In the genomic region with DNA sequence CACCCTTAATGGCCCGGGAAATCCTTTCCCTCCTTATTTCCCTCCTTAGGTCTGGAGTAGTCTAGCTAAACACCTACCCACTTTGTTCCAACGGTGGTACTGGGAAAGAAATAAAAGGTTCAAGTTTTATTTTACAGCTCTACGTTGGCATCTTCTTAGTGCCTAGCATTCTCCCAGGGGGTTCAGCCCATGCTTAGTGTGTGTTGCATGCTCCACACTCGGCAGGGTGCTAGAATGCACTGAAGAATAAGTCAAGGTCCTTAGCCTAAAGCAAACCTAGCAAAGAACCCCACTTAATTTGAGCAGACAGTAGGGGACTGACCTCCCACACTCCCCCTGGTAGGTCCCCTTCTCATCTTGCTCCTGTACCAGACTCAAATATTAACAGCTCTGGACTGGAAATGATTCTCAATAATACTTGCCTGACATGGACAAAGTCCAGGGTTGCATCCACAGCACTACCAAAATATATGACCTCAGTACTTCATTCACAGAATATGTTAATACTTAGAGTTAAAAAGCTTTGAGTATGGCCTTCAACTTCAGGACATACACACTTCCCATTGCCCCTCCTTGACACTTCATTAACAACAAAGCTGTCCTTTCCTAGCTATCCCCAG, we compare ENCODE assay signal across 8 mouse cellular contexts. TPM values are rescaled to one million over a fixed set of nuclear protein-coding genes. Genes with fewer than 3 reads are reported as not detected.
DNase-seq lines count a peak whose midpoint lies in the region; ATAC-seq and TF ChIP-seq lines count a peak whose summit lies in the region.

No protein-coding gene starts in this region.

- peaks cover 6 to 27% of the 10 kb centered on the region in 2 experiments for H3K4me1 ChIP-seq in CH12.LX (ENCODE audit: control insufficient read depth in 1 of 2, insufficient read depth in 2 of 2)
- H3K4me1 ChIP-seq in embryonic facial prominence, embryonic 15.5 days, result peaks cover 13% of the 10 kb centered on the region
- peaks cover 13% of the 10 kb centered on the region; the same call in 1 of the 2 replicates for H3K4me1 ChIP-seq in kidney, adult 2 months (ENCODE audit: control insufficient read depth, insufficient read depth, low read length)
- H3K4me1 ChIP-seq in midbrain, embryonic 15.5 days, result peaks cover 30% of the 10 kb centered on the region

- TF ChIP-seq POLR2A in CH12.LX (IDR thresholded peaks at IDR 0.05; ENCODE audit: low read depth, low read length), result no peak
- TF ChIP-seq POLR2A in kidney, adult 2 months (IDR thresholded peaks at IDR 0.05; ENCODE audit: low read depth, low read length), result no peak

- H3K9me3 ChIP-seq in CH12.LX (replicated peaks; ENCODE audit: low read length), result no peaks in the 10 kb centered on the region
- H3K9me3 ChIP-seq in embryonic facial prominence, embryonic 15.5 days (replicated peaks), result no peaks in the 10 kb centered on the region
- no peaks in the 10 kb centered on the region for H3K9me3 ChIP-seq in midbrain, embryonic 15.5 days

- in situ Hi-C loops in CH12.LX (cut with MboI; ENCODE audit: low pct_ligation_motif_present, low pct_unique_long_range_greater_than_20kb, low sequenced_read_pairs), result no loop called here

- TF ChIP-seq CTCF in CH12.LX (conservative IDR thresholded peaks at IDR 0.05 in 1 of 2, IDR thresholded peaks at IDR 0.05 in 1 of 2; ENCODE audit: low read depth in 2 of 2, low read length in 2 of 2), result no peak
- no peak for TF ChIP-seq CTCF in kidney, adult 2 months (conservative IDR thresholded peaks at IDR 0.05; ENCODE audit: insufficient read depth, insufficient read length, low read depth, low read length)

- dilution Hi-C loops in CH12.LX (cut with MboI; ENCODE audit: extremely low pct_ligation_motif_present, extremely low pct_unique_long_range_greater_than_20kb, low sequenced_read_pairs), result no loop called here

- no peak for DNase-seq in cerebellum, adult 9-10 months
- no peak for DNase-seq in CH12.LX (ENCODE audit: extremely low read depth)
- peak; percentile 58 for DNase-seq in kidney, adult 2 months
- no peak for DNase-seq in urinary bladder, postnatal 4 days (ENCODE audit: low spot score in 2 of 2)

- WGBS in embryonic facial prominence, embryonic 15.5 days, result 17% methylated on average over 4 of the region's 4 CpGs
- 12% methylated on average over 4 of the region's 4 CpGs for WGBS in kidney, adult 2 months
- WGBS in midbrain, embryonic 15.5 days, result 14% methylated on average over 4 of the region's 4 CpGs

- H3K27me3 ChIP-seq in CH12.LX (replicated peaks), result peaks cover 11% of the 10 kb centered on the region
- no peaks in the 10 kb centered on the region for H3K27me3 ChIP-seq in embryonic facial prominence, embryonic 15.5 days
- no peaks in the 10 kb centered on the region for H3K27me3 ChIP-seq in kidney, adult 2 months (replicated peaks; ENCODE audit: control insufficient read depth, insufficient read depth, low read length)
- H3K27me3 ChIP-seq in midbrain, embryonic 15.5 days (replicated peaks), result no peaks in the 10 kb centered on the region

- H3K4me3 ChIP-seq in CH12.LX (replicated peaks in 1 of 3; ENCODE audit: low read depth in 2 of 3, low read length in 2 of 3, poor library complexity in 1 of 3), result peak overlapping the region; percentile 73 to 95 (median 75)
- H3K4me3 ChIP-seq in embryonic facial prominence, embryonic 15.5 days (replicated peaks), result peak overlapping the region; percentile 82
- no peak overlapping the region for H3K4me3 ChIP-seq in kidney, adult 2 months (ENCODE audit: insufficient read depth, low read depth, low read length)
- H3K4me3 ChIP-seq in midbrain, embryonic 15.5 days, result peak overlapping the region; percentile 98

- peaks cover 0 to 3% of the 10 kb centered on the region in 2 experiments for H3K36me3 ChIP-seq in CH12.LX (replicated peaks in 1 of 2; ENCODE audit: control insufficient read depth in 1 of 2, insufficient read depth in 1 of 2, low read length in 1 of 2)
- no peaks in the 10 kb centered on the region for H3K36me3 ChIP-seq in embryonic facial prominence, embryonic 15.5 days
- no peaks in the 10 kb centered on the region for H3K36me3 ChIP-seq in kidney, adult 2 months (ENCODE audit: control insufficient read depth, insufficient read depth, low read length)
- H3K36me3 ChIP-seq in midbrain, embryonic 15.5 days (replicated peaks), result no peaks in the 10 kb centered on the region

- TF ChIP-seq EP300 in CH12.LX (IDR thresholded peaks at IDR 0.05; ENCODE audit: low read length), result no peak

- peak overlapping the region; percentile 63 for H3K4me2 ChIP-seq in CH12.LX (ENCODE audit: insufficient read depth, low read depth, poor library complexity, severe bottlenecking)
- peak overlapping the region; percentile 77 for H3K4me2 ChIP-seq in embryonic facial prominence, embryonic 15.5 days (replicated peaks)
- peak overlapping the region; percentile 51 for H3K4me2 ChIP-seq in midbrain, embryonic 15.5 days

- no peak overlapping the region for H3K27ac ChIP-seq in CH12.LX (ENCODE audit: insufficient read depth, low read depth)
- H3K27ac ChIP-seq in embryonic facial prominence, embryonic 15.5 days (replicated peaks), result 0 out of 2 replicates have a peak overlapping the region, but pooled peaks have one; percentile 91
- peak overlapping the region; percentile 95 for H3K27ac ChIP-seq in kidney, adult 2 months (ENCODE audit: insufficient read depth, low read depth, low read length)
- peak overlapping the region; percentile 97 for H3K27ac ChIP-seq in midbrain, embryonic 15.5 days

- peaks cover 22% of the 10 kb centered on the region for H3K79me2 ChIP-seq in CH12.LX (replicated peaks; ENCODE audit: control insufficient read depth, extremely low read depth, insufficient read depth, poor library complexity, severe bottlenecking)

- ATAC-seq in cerebellum, adult (ENCODE audit: insufficient number of reproducible peaks, low FRiP score, low TSS enrichment), result peak; percentile 7; the same call in 1 of the 2 replicates
- no peak for ATAC-seq in embryonic facial prominence, embryonic 15.5 days (ENCODE audit: insufficient number of reproducible peaks, low FRiP score, low TSS enrichment, low read depth)
- ATAC-seq in midbrain, embryonic 15.5 days (replicated peaks), result peak; percentile 3; the same call in 1 of the 2 replicates
- no peak for ATAC-seq in granulocyte monocyte progenitor cell, adult 5-6 weeks (replicated peaks; ENCODE audit: poor library complexity, severe bottlenecking)

- H3K9ac ChIP-seq in CH12.LX (ENCODE audit: insufficient read depth, low read depth), result peak overlapping the region; percentile 51; the same call in 1 of the 2 replicates
- H3K9ac ChIP-seq in embryonic facial prominence, embryonic 15.5 days, result no peak overlapping the region
- H3K9ac ChIP-seq in midbrain, embryonic 15.5 days, result peak overlapping the region; percentile 86

- TF ChIP-seq RAD21 in CH12.LX (IDR thresholded peaks at IDR 0.05; ENCODE audit: low read depth, low read length), result no peak

TF ChIP-seq in CH12.LX, 34 proteins besides CTCF, POLR2A, EP300 and RAD21:
- TF ChIP-seq ETS1 (conservative IDR thresholded peaks at IDR 0.05; ENCODE audit: low read depth, low read length) (no peak), RCOR1 (conservative IDR thresholded peaks at IDR 0.05; ENCODE audit: low read depth, low read length) (no peak; the same call in 1 of the 2 replicates), ZNF384 (IDR thresholded peaks at IDR 0.05; ENCODE audit: low read depth, low read length) (no peak), CHD2 (IDR thresholded peaks at IDR 0.05; ENCODE audit: low read length) (no peak)

RNA-seq across cellular contexts. Expression of gene Strbp, which starts 0.6 kb away (rescaled TPM):
- total RNA-seq in CH12.LX (2012; rRNA removed) (38.4 and 40.1 TPM in 2 replicates), CH12.LX (2014; rRNA removed) (48.5 and 57.9 TPM in 2 replicates)
- 61.8 and 67.9 TPM in 2 replicates for polyA plus RNA-seq in CH12.LX (2012; ENCODE audit: insufficient read length, low read depth)
- polyA plus RNA-seq in embryonic facial prominence, embryonic 15.5 days (2015; fragmentation: Nextera tagmentation; extraction: Ambion mirVana), result 30.7 and 34.9 TPM in 2 replicates
- polyA plus RNA-seq in kidney, adult 2 months (2012; rRNA removed), result 5.0 and 6.8 TPM in 2 replicates
- 105 and 113 TPM in 2 replicates for polyA plus RNA-seq in midbrain, embryonic 15.5 days (2015; fragmentation: Nextera tagmentation; extraction: Ambion mirVana)
- total RNA-seq in granulocyte monocyte progenitor cell, adult 5-6 weeks (2014; fragmentation: Nextera tagmentation), result 33.8 and 45.5 TPM in 2 replicates
- 63.0 and 67.5 TPM in 2 replicates for total RNA-seq in granulocyte monocyte progenitor cell, adult 5-6 weeks (2017)

Comparison
In these comparisons a context has a peak if more than half of its experiments do, and no peak if none do; other contexts are left out.
1. ATAC-seq: peak in cerebellum, adult (single experiment) and midbrain, embryonic 15.5 days (single experiment); none in embryonic facial prominence, embryonic 15.5 days (single experiment) and granulocyte monocyte progenitor cell, adult 5-6 weeks (single experiment).
2. Peak in every context shown above with its lines, with median percentiles within 50 percentile points of each other: H3K4me2 ChIP-seq.